Mouse (Mus musculus) embryonic facial prominence, embryonic 15.5 days (tissue): Measurements from ENCODE around the gene Atp1b4. TPM values are rescaled to one million over a fixed set of nuclear protein-coding genes. Genes with fewer than 3 reads are reported as not detected.

Experiments used
- polyA plus RNA-seq: library from polyadenylated mRNA; unstranded; fragments of >200 nt; fragmentation: Nextera tagmentation; extraction: Ambion mirVana; gene quantifications from 2 replicates; pipeline ENCODE4 v1.2.1, GENCODE M21; 2015

The Atp1b4 gene
- polyA plus RNA-seq, 1 experiment from 2014 or later: 7.9 TPM

Other genes starting within 250 kb of the Atp1b4 start
- gene Rhox10, start 249.7 kb upstream of the Atp1b4 start, polyA plus RNA-seq: not detected in 2 replicates
- not detected in 2 replicates for gene Rhox11, start 231.0 kb upstream of the Atp1b4 start, polyA plus RNA-seq
- gene Rhox12, start 205.3 kb upstream of the Atp1b4 start, polyA plus RNA-seq: not detected in 2 replicates
- not detected in 2 replicates for gene Rhox13, start 195.0 kb upstream of the Atp1b4 start, polyA plus RNA-seq
- gene Zbtb33, start 126.4 kb upstream of the Atp1b4 start, polyA plus RNA-seq: 3.6 and 3.9 TPM in 2 replicates
- gene Tmem255a, start 63.7 kb upstream of the Atp1b4 start, polyA plus RNA-seq: 34.7 and 36.1 TPM in 2 replicates
- gene Lamp2, start 140.3 kb downstream of the Atp1b4 start, polyA plus RNA-seq: 141 and 156 TPM in 2 replicates